9 mouse cellular contexts compared by ENCODE assay signal in genomic region chr10:76835497-76836357, GRCm38 (mm10).
DNase-seq lines count a peak whose midpoint lies in the region; ATAC-seq and TF ChIP-seq lines count a peak whose summit lies in the region.
"Had no signal": no experiment of that assay in that cellular context is flagged by ENCODE, and none has a peak within 500 bp of the region (broad histone marks: within the 10 kb centered on the region; RNA-seq: fewer than 3 reads in every experiment).

No protein-coding gene starts in this region.

- H3K27me3 ChIP-seq in heart, embryonic 11.5 days (ENCODE audit: control insufficient read depth, insufficient read depth, low read length): no peaks in the 10 kb centered on the region
- no peaks in the 10 kb centered on the region for H3K27me3 ChIP-seq in kidney, embryonic 16.5 days (ENCODE audit: insufficient read depth, low read length)
- no peaks in the 10 kb centered on the region for H3K27me3 ChIP-seq in liver, embryonic 11.5 days (replicated peaks; ENCODE audit: control insufficient read depth, insufficient read depth, low read length)
- no peaks in the 10 kb centered on the region for H3K27me3 ChIP-seq in neural tube, embryonic 12.5 days (replicated peaks)
- no peaks in the 10 kb centered on the region for H3K27me3 ChIP-seq in stomach, embryonic 16.5 days (ENCODE audit: control insufficient read depth, insufficient read depth, low read length)
- H3K27me3 ChIP-seq: embryonic facial prominence, embryonic 13.5 days had no signal

- TF ChIP-seq POLR2A in bone marrow macrophage, adult 2 months (IDR thresholded peaks at IDR 0.05; ENCODE audit: borderline replicate concordance, low read depth, low read length): no peak

- H3K36me3 ChIP-seq in heart, embryonic 11.5 days (ENCODE audit: control insufficient read depth, insufficient read depth, low read length): no peaks in the 10 kb centered on the region
- no peaks in the 10 kb centered on the region for H3K36me3 ChIP-seq in kidney, embryonic 16.5 days (ENCODE audit: insufficient read depth, low read length)
- no peaks in the 10 kb centered on the region for H3K36me3 ChIP-seq in liver, embryonic 11.5 days (ENCODE audit: control insufficient read depth, insufficient read depth, low read length)
- H3K36me3 ChIP-seq in neural tube, embryonic 12.5 days: no peaks in the 10 kb centered on the region
- no peaks in the 10 kb centered on the region for H3K36me3 ChIP-seq in stomach, embryonic 16.5 days (ENCODE audit: control insufficient read depth, insufficient read depth, low read length)
- H3K36me3 ChIP-seq: embryonic facial prominence, embryonic 13.5 days had no signal

- H3K4me2 ChIP-seq in heart, embryonic 11.5 days: no peak overlapping the region
- no peak overlapping the region for H3K4me2 ChIP-seq in kidney, embryonic 16.5 days (replicated peaks; ENCODE audit: low read depth, low read length)
- no peak overlapping the region for H3K4me2 ChIP-seq in liver, embryonic 11.5 days
- no peak overlapping the region for H3K4me2 ChIP-seq in neural tube, embryonic 12.5 days (replicated peaks)
- no peak overlapping the region for H3K4me2 ChIP-seq in stomach, embryonic 16.5 days (ENCODE audit: low read depth, low read length)
- H3K4me2 ChIP-seq: embryonic facial prominence, embryonic 13.5 days had no signal

- no peak overlapping the region for H3K9ac ChIP-seq in heart, embryonic 11.5 days (ENCODE audit: low read depth, low read length)
- no peak overlapping the region for H3K9ac ChIP-seq in kidney, embryonic 16.5 days (replicated peaks; ENCODE audit: low read length)
- no peak overlapping the region for H3K9ac ChIP-seq in liver, embryonic 11.5 days (ENCODE audit: low read depth, low read length)
- H3K9ac ChIP-seq in neural tube, embryonic 12.5 days: no peak overlapping the region
- H3K9ac ChIP-seq in stomach, embryonic 16.5 days (ENCODE audit: low read length): no peak overlapping the region
- H3K9ac ChIP-seq: embryonic facial prominence, embryonic 13.5 days had no signal

- peak; percentile 70 for DNase-seq in CD4-positive helper T cell, adult 2 months (ENCODE audit: low read depth, low spot score)
- peak; percentile 69 for DNase-seq in liver, embryonic 11.5 days (ENCODE audit: low spot score)

- no peak overlapping the region for H3K27ac ChIP-seq in bone marrow macrophage, adult 2 months (ENCODE audit: insufficient read depth, low read depth, low read length)
- H3K27ac ChIP-seq in heart, embryonic 11.5 days (ENCODE audit: low read depth, low read length): no peak overlapping the region
- H3K27ac ChIP-seq in kidney, embryonic 16.5 days (ENCODE audit: low read length): no peak overlapping the region
- no peak overlapping the region for H3K27ac ChIP-seq in liver, embryonic 11.5 days (ENCODE audit: low read depth, low read length)
- H3K27ac ChIP-seq in neural tube, embryonic 12.5 days: no peak overlapping the region
- no peak overlapping the region for H3K27ac ChIP-seq in stomach, embryonic 16.5 days (ENCODE audit: low read length)
- H3K27ac ChIP-seq: embryonic facial prominence, embryonic 13.5 days had no signal

- H3K9me3 ChIP-seq in heart, embryonic 11.5 days (replicated peaks; ENCODE audit: control insufficient read depth, low read length): no peaks in the 10 kb centered on the region
- no peaks in the 10 kb centered on the region for H3K9me3 ChIP-seq in kidney, embryonic 16.5 days (ENCODE audit: low read length)
- no peaks in the 10 kb centered on the region for H3K9me3 ChIP-seq in liver, embryonic 11.5 days (ENCODE audit: control insufficient read depth, low read length)
- H3K9me3 ChIP-seq in neural tube, embryonic 12.5 days: no peaks in the 10 kb centered on the region
- H3K9me3 ChIP-seq in stomach, embryonic 16.5 days (replicated peaks; ENCODE audit: control insufficient read depth, low read length): no peaks in the 10 kb centered on the region
- H3K9me3 ChIP-seq: embryonic facial prominence, embryonic 13.5 days had no signal

- H3K4me1 ChIP-seq in bone marrow macrophage, adult 2 months (ENCODE audit: control insufficient read depth, insufficient read depth, low read length): no peaks in the 10 kb centered on the region
- H3K4me1 ChIP-seq in heart, embryonic 11.5 days (ENCODE audit: control insufficient read depth, insufficient read depth, low read length): no peaks in the 10 kb centered on the region
- 0 out of 2 replicates have a peak, but pooled peaks cover 3% of the 10 kb centered on the region for H3K4me1 ChIP-seq in kidney, embryonic 16.5 days (ENCODE audit: insufficient read depth, low read length)
- H3K4me1 ChIP-seq in liver, embryonic 11.5 days (replicated peaks; ENCODE audit: control insufficient read depth, insufficient read depth, low read length): no peaks in the 10 kb centered on the region
- peaks cover 6% of the 10 kb centered on the region; the same call in 1 of the 2 replicates for H3K4me1 ChIP-seq in neural tube, embryonic 12.5 days
- no peaks in the 10 kb centered on the region for H3K4me1 ChIP-seq in stomach, embryonic 16.5 days (ENCODE audit: control insufficient read depth, insufficient read depth, low read length)
- H3K4me1 ChIP-seq: embryonic facial prominence, embryonic 13.5 days had no signal

- H3K4me3 ChIP-seq in bone marrow macrophage, adult 2 months (ENCODE audit: insufficient read depth, low read length): no peak overlapping the region
- no peak overlapping the region for H3K4me3 ChIP-seq in heart, embryonic 11.5 days (ENCODE audit: low read depth, low read length)
- H3K4me3 ChIP-seq in kidney, embryonic 16.5 days (ENCODE audit: low read length): no peak overlapping the region
- H3K4me3 ChIP-seq in liver, embryonic 11.5 days (ENCODE audit: low read depth, low read length): no peak overlapping the region
- no peak overlapping the region for H3K4me3 ChIP-seq in neural tube, embryonic 12.5 days
- H3K4me3 ChIP-seq in stomach, embryonic 16.5 days (replicated peaks; ENCODE audit: low read length): no peak overlapping the region
- H3K4me3 ChIP-seq: embryonic facial prominence, embryonic 13.5 days had no signal

- 56% methylated on average over 14 of the region's 14 CpGs for WGBS in heart, embryonic 11.5 days (ENCODE audit: insufficient replicate concordance)
- WGBS in kidney, embryonic 16.5 days: 55% methylated on average over 14 of the region's 14 CpGs
- WGBS in liver, embryonic 11.5 days: 58% methylated on average over 14 of the region's 14 CpGs
- WGBS in neural tube, embryonic 12.5 days: 62% methylated on average over 14 of the region's 14 CpGs
- WGBS in stomach, embryonic 16.5 days: 57% methylated on average over 14 of the region's 14 CpGs

- TF ChIP-seq CTCF in bone marrow macrophage, adult 2 months (IDR thresholded peaks at IDR 0.05; ENCODE audit: low read depth, low read length): peak; percentile 97

- peak; percentile 85 for ATAC-seq in erythroblast, adult 5-6 weeks (replicated peaks; ENCODE audit: low FRiP score, poor library complexity, severe bottlenecking)
- peak; percentile 52; the same call in 1 of the 2 replicates for ATAC-seq in heart, embryonic 11.5 days (replicated peaks; ENCODE audit: insufficient number of reproducible peaks, low FRiP score, low TSS enrichment)
- peak; percentile 77 for ATAC-seq in kidney, embryonic 16.5 days (ENCODE audit: low FRiP score, low TSS enrichment)
- no peak for ATAC-seq in liver, embryonic 11.5 days (replicated peaks; ENCODE audit: low FRiP score)
- ATAC-seq in neural tube, embryonic 12.5 days (ENCODE audit: low FRiP score, low read depth): peak; percentile 44; the same call in 1 of the 2 replicates
- ATAC-seq in stomach, embryonic 16.5 days (ENCODE audit: insufficient read depth, low FRiP score): peak; percentile 53
